Mouse (Mus musculus) liver, postnatal 0 days (tissue): Measurements from ENCODE around the gene Kif7.

ENCODE experiments used
- CTCF ChIP-seq: sonication (generic); IDR thresholded peaks from 2 replicates; pipeline ENCODE4 v1.5.1; 2016; ENCODE audit warnings: antibody characterized with exemption, low read depth
- EP300 ChIP-seq: IDR thresholded peaks from 2 replicates; pipeline ENCODE4 v1.6.1; 2016; ENCODE audit warnings: antibody characterized with exemption, low read depth, mild to moderate bottlenecking

- TF ChIP-seq CTCF (peak; percentile 42), EP300 (no peak)
Measured at GRCm38 (mm10) chr7:79729743-79730370, 14.3 kb upstream of the Kif7 start.
